Mouse (Mus musculus): ENCODE measurements around the gene Atox1. TPM values are rescaled to one million over a fixed set of nuclear protein-coding genes. Genes with fewer than 3 reads are reported as not detected.
"Not testable (repeated sequence)": the region's sequence is repeated elsewhere in the genome, so short reads cannot be mapped to it uniquely, and the experiment has no call there.

Atox1 gene
- polyA plus RNA-seq, 1 experiment from 2014 or later = 343 TPM

- no peaks in the 10 kb centered on the region for H3K36me3 ChIP-seq
- peak overlapping the region; percentile 45 for H3K4me3 ChIP-seq
- peaks cover 52% of the 10 kb centered on the region for H3K4me1 ChIP-seq (replicated peaks)
- peak overlapping the region; percentile 86 for H3K27ac ChIP-seq (replicated peaks)
- peak overlapping the region; percentile 53 for H3K4me2 ChIP-seq
- WGBS = 3% methylated on average over 8 of the region's 9 CpGs
- no peaks in the 10 kb centered on the region for H3K27me3 ChIP-seq
- H3K9me3 ChIP-seq = no peaks in the 10 kb centered on the region
- peak; percentile 74 for ATAC-seq (ENCODE audit: low read depth)
- H3K9ac ChIP-seq = peak overlapping the region; percentile 72
Observed at GRCm38 (mm10) chr11:55419678-55420307, 41.2 kb downstream of the Atox1 start.

- Histone ChIP-seq H3K4me1 (replicated peaks) (peaks cover 52% of the 10 kb centered on the region), H3K27ac (replicated peaks) (peak overlapping the region; percentile 86), H3K4me2 (peak overlapping the region; percentile 53), H3K36me3 (no peaks in the 10 kb centered on the region), H3K4me3 (peak overlapping the region; percentile 45), H3K9ac (peak overlapping the region; percentile 72), H3K27me3 (no peaks in the 10 kb centered on the region), H3K9me3 (no peaks in the 10 kb centered on the region)
- 0 out of 2 replicates have a peak, but pooled peaks have one; percentile 9 for ATAC-seq (ENCODE audit: low read depth)
- 2% methylated on average over 4 of the region's 4 CpGs for WGBS
Observed at GRCm38 (mm10) chr11:55419296-55419677, 41.8 kb downstream of the Atox1 start.

GRCm38 (mm10) chr11:55418704-55419061 lies 42.4 kb downstream of the Atox1 start:
- ATAC-seq (ENCODE audit: low read depth) = no peak
- Histone ChIP-seq H3K27ac (replicated peaks) (peak overlapping the region; percentile 86; the same call in 1 of the 2 replicates), H3K4me1 (replicated peaks) (peaks cover 47% of the 10 kb centered on the region)

GRCm38 (mm10) chr11:55417898-55418703 lies 42.9 kb downstream of the Atox1 start:
- Histone ChIP-seq H3K9me3 (no peaks in the 10 kb centered on the region), H3K36me3 (no peaks in the 10 kb centered on the region), H3K4me2 (peak overlapping the region; percentile 53), H3K27me3 (no peaks in the 10 kb centered on the region), H3K27ac (replicated peaks) (peak overlapping the region; percentile 86), H3K4me1 (replicated peaks) (peaks cover 44% of the 10 kb centered on the region), H3K9ac (peak overlapping the region; percentile 72), H3K4me3 (peak overlapping the region; percentile 45)
- peak; percentile 42; the same call in 1 of the 2 replicates for ATAC-seq (ENCODE audit: low read depth)
- 2% methylated on average over 24 of the region's 24 CpGs for WGBS

More at GRCm38 (mm10) chr11:55418704-55419061, 42.4 kb downstream of the Atox1 start:
- WGBS = 8% methylated on average over 3 of the region's 3 CpGs
- no peaks in the 10 kb centered on the region for H3K36me3 ChIP-seq
- peak overlapping the region; percentile 53 for H3K4me2 ChIP-seq
- no peaks in the 10 kb centered on the region for H3K9me3 ChIP-seq
- no peaks in the 10 kb centered on the region for H3K27me3 ChIP-seq
- peak overlapping the region; percentile 72 for H3K9ac ChIP-seq
- H3K4me3 ChIP-seq = peak overlapping the region; percentile 45

- no peaks in the 10 kb centered on the region for H3K27me3 ChIP-seq
- H3K4me3 ChIP-seq = no peak overlapping the region
- H3K27ac ChIP-seq (replicated peaks) = no peak overlapping the region
- H3K9me3 ChIP-seq = no peaks in the 10 kb centered on the region
- 71% methylated on average over 6 of the region's 6 CpGs for WGBS
- ATAC-seq (ENCODE audit: low read depth) = no peak
- peaks cover 56% of the 10 kb centered on the region for H3K4me1 ChIP-seq (replicated peaks)
- no peaks in the 10 kb centered on the region for H3K36me3 ChIP-seq
- H3K4me2 ChIP-seq = peak overlapping the region; percentile 53
- H3K9ac ChIP-seq = peak overlapping the region; percentile 72; the same call in 1 of the 2 replicates
Observed at GRCm38 (mm10) chr11:55416609-55417265, 44.3 kb downstream of the Atox1 start.

- ATAC-seq (ENCODE audit: low read depth); H3K4me3 ChIP-seq: not testable (repeated sequence)
- 94% methylated on average over 6 of the region's 6 CpGs for WGBS
Observed at GRCm38 (mm10) chr11:55415731-55416130, 45.3 kb downstream of the Atox1 start.

GRCm38 (mm10) chr11:55415036-55415704 lies 45.9 kb downstream of the Atox1 start:
- no peak overlapping the region for H3K9ac ChIP-seq
- no peaks in the 10 kb centered on the region for H3K27me3 ChIP-seq
- no peak for ATAC-seq (ENCODE audit: low read depth)
- H3K9me3 ChIP-seq = no peaks in the 10 kb centered on the region
- H3K4me2 ChIP-seq = peak overlapping the region; percentile 12; the same call in 1 of the 2 replicates
- no peak overlapping the region for H3K4me3 ChIP-seq
- H3K4me1 ChIP-seq (replicated peaks) = peaks cover 54% of the 10 kb centered on the region
- 62% methylated on average over 9 of the region's 9 CpGs for WGBS
- H3K36me3 ChIP-seq = no peaks in the 10 kb centered on the region
- no peak overlapping the region for H3K27ac ChIP-seq (replicated peaks)

More at GRCm38 (mm10) chr11:55415731-55416130, 45.3 kb downstream of the Atox1 start:
- not testable (repeated sequence) for H3K9ac ChIP-seq; H3K27me3 ChIP-seq; H3K9me3 ChIP-seq; H3K36me3 ChIP-seq; H3K4me2 ChIP-seq; H3K27ac ChIP-seq (replicated peaks)
- H3K4me1 ChIP-seq (replicated peaks) = peaks cover 57% of the 10 kb centered on the region

GRCm38 (mm10) chr11:55414314-55414713 lies 46.7 kb downstream of the Atox1 start:
- Histone ChIP-seq H3K4me3 (no peak overlapping the region), H3K27ac (replicated peaks) (0 out of 2 replicates have a peak overlapping the region, but pooled peaks have one; percentile 3), H3K9ac (no peak overlapping the region), H3K36me3 (peaks cover 7% of the 10 kb centered on the region; the same call in 1 of the 2 replicates), H3K27me3 (no peaks in the 10 kb centered on the region), H3K4me1 (replicated peaks) (peaks cover 46% of the 10 kb centered on the region), H3K4me2 (no peak overlapping the region), H3K9me3 (no peaks in the 10 kb centered on the region)
- ATAC-seq (ENCODE audit: low read depth) = no peak
- WGBS = 67% methylated on average over 5 of the region's 5 CpGs

- Histone ChIP-seq H3K4me1 (replicated peaks) (peaks cover 37% of the 10 kb centered on the region), H3K9me3 (no peaks in the 10 kb centered on the region), H3K36me3 (peaks cover 14% of the 10 kb centered on the region), H3K4me3 (no peak overlapping the region), H3K27me3 (no peaks in the 10 kb centered on the region), H3K9ac (no peak overlapping the region), H3K4me2 (no peak overlapping the region), H3K27ac (replicated peaks) (no peak overlapping the region)
- ATAC-seq (ENCODE audit: low read depth) = no peak
- 97% methylated on average over 2 of the region's 2 CpGs for WGBS
Observed at GRCm38 (mm10) chr11:55413416-55413796, 47.6 kb downstream of the Atox1 start.

GRCm38 (mm10) chr11:55412680-55413415 lies 48.2 kb downstream of the Atox1 start:
- H3K27me3 ChIP-seq = no peaks in the 10 kb centered on the region
- no peak overlapping the region for H3K4me2 ChIP-seq
- peaks cover 18% of the 10 kb centered on the region for H3K36me3 ChIP-seq
- no peak overlapping the region for H3K9ac ChIP-seq
- peaks cover 31% of the 10 kb centered on the region for H3K4me1 ChIP-seq (replicated peaks)
- ATAC-seq (ENCODE audit: low read depth) = no peak
- H3K27ac ChIP-seq (replicated peaks) = no peak overlapping the region
- H3K4me3 ChIP-seq = no peak overlapping the region
- 88% methylated on average over 10 of the region's 10 CpGs for WGBS
- no peaks in the 10 kb centered on the region for H3K9me3 ChIP-seq

GRCm38 (mm10) chr11:55412034-55412433 lies 49.0 kb downstream of the Atox1 start:
- 80% methylated on average over 7 of the region's 7 CpGs for whole genome bisulfite sequencing
- ATAC-seq (ENCODE audit: low read depth) = no peak
- Histone ChIP-seq H3K27me3 (no peaks in the 10 kb centered on the region), H3K4me1 (replicated peaks) (peaks cover 24% of the 10 kb centered on the region; the same call in 1 of the 2 replicates), H3K4me3 (no peak overlapping the region), H3K9ac (no peak overlapping the region), H3K9me3 (no peaks in the 10 kb centered on the region), H3K27ac (replicated peaks) (no peak overlapping the region), H3K4me2 (no peak overlapping the region), H3K36me3 (peaks cover 25% of the 10 kb centered on the region)
